Mouse (Mus musculus) liver, embryonic 14.5 days (tissue): ENCODE measurements around the gene Ctu2. TPM values are rescaled to one million over a fixed set of nuclear protein-coding genes. Genes with fewer than 3 reads are reported as not detected.
A peak's percentile ranks its signal among the peaks of the same experiment; 100 is the strongest.

Experiments used
- ATAC-seq: fragments of 200-750 bp; cut with Nextera tagmentation; 2 replicates; pipeline ENCODE4 v1.8.0; 2017; ENCODE audit warnings: moderate number of reproducible peaks, mild to moderate bottlenecking, moderate library complexity; ENCODE audit not compliant: insufficient read depth
- DNase-seq, 3 experiments: peaks; one replicate each; pipeline ENCODE4 v3.0.0-alpha.2; 2012 to 2013; ENCODE audit warnings: low read depth in 3 of 3, low spot score in 3 of 3
- H3K27ac ChIP-seq: fragments of 300-500 bp; sonication (generic); 2 replicates; pipeline ENCODE4 v1.5.1; 2014; ENCODE audit warnings: moderate library complexity, mild to moderate bottlenecking, control low read depth, inconsistent platforms
- H3K27me3 ChIP-seq: fragments of 300-500 bp; sonication (generic); 2 replicates; pipeline ENCODE4 v1.6.1; 2014; ENCODE audit warnings: mild to moderate bottlenecking, low read length, moderate library complexity; ENCODE audit not compliant: control insufficient read depth, insufficient read depth
- H3K36me3 ChIP-seq: fragments of 300-500 bp; sonication (generic); replicated peaks from 2 replicates; pipeline ENCODE4 v1.6.1; 2014; ENCODE audit warnings: low read depth; ENCODE audit not compliant: control insufficient read depth, insufficient read depth
- H3K4me1 ChIP-seq, 2 experiments: fragments of 200-500 bp in 1 of 2; fragments of 300-500 bp in 1 of 2; sonication (generic) in 1 of 2; replicated peaks; 2 replicates each; pipeline ENCODE4 v1.6.1; 2012 to 2014; ENCODE audit warnings: antibody characterized with exemption in 1 of 2, inconsistent platforms in 1 of 2, low read length in 1 of 2; ENCODE audit not compliant: control insufficient read depth in 2 of 2, insufficient read depth in 2 of 2
- H3K4me2 ChIP-seq: fragments of 300-500 bp; sonication (generic); 2 replicates; pipeline ENCODE4 v1.6.1; 2014; ENCODE audit warnings: low read depth, mild to moderate bottlenecking, control low read depth, moderate library complexity
- H3K4me3 ChIP-seq, 2 experiments: fragments of 200-500 bp in 1 of 2; fragments of 300-500 bp in 1 of 2; sonication (generic) in 1 of 2; 2 replicates each; pipeline ENCODE4 v1.5.1; 2012 to 2014; ENCODE audit warnings: low read depth in 2 of 2, low read length in 2 of 2, mild to moderate bottlenecking in 2 of 2, control low read depth in 1 of 2, inconsistent platforms in 1 of 2, moderate library complexity in 1 of 2; ENCODE audit not compliant: insufficient read depth in 1 of 2
- H3K9ac ChIP-seq: fragments of 300-500 bp; sonication (generic); replicated peaks from 2 replicates; pipeline ENCODE4 v1.6.1; 2014; ENCODE audit warnings: mild to moderate bottlenecking, control low read depth, moderate library complexity
- H3K9me3 ChIP-seq: fragments of 300-500 bp; sonication (generic); 2 replicates; pipeline ENCODE4 v1.6.1; 2016; ENCODE audit warnings: low read length, mixed read lengths; ENCODE audit not compliant: control insufficient read depth
- CTCF ChIP-seq: IDR thresholded peaks from 2 replicates; pipeline ENCODE4 v1.5.1; 2016; ENCODE audit warnings: antibody characterized with exemption, low read depth, control low read depth
- EP300 ChIP-seq: IDR thresholded peaks from 2 replicates; pipeline ENCODE4 v1.6.1; 2016; ENCODE audit warnings: antibody characterized with exemption, low read depth
- WGBS: fragments of 180-500 bp; shearing (Covaris S2); extraction: QIAGEN DNeasy Blood & Tissue Kit; methylation state at CpG from one replicate; pipeline ENCODE4 v1.1.7; 2014; ENCODE audit not compliant: insufficient replicate concordance; 5-methylcytosine and 5-hydroxymethylcytosine counted together
- polyA plus RNA-seq, 2 experiments: library from polyadenylated mRNA; depleted of rRNA in 1 of 2; stranded (reverse) in 1 of 2; unstranded in 1 of 2; fragments of >200 nt; fragmentation: Nextera tagmentation in 1 of 2; extraction: Ambion mirVana in 1 of 2; gene quantifications; 2 replicates each; pipeline versions ENCODE4 v1.2.1 to v1.2.3; 2012 to 2014

Ctu2 gene
- polyA plus RNA-seq, 2 experiments, result 11.7 to 13.9 TPM

DNA sequence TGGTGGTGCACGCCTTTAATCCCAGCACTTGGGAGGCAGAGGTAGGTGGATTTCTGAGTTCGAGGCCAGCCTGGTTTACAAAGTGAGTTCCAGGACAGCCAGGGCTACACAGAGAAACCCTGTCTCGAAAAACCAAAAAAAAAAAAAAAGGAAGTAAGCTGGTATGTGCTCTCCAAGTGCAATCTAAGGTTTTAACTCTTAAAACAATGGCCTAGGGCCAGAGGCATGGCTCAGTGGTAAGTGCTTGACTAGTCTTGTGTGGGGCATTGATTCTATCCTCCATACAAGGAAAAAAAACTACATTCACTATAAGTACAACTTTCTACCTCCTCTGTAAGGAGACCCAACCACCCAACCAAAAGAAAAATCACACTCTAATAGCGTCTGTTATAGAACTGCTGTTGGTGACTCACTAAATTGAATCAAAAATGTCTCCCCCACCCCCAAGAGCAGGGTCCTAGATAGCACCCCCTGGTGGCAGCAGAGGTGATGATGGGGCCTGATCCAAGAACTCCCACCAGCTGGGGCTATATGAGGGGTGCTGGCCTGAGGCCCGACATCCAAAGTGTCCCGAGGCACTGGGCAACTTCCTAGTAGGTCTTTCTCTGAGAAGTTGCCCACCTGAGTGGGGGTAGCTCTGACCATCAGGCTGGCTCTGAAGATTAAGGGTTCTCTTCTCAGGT, 16.6 kb upstream of the Ctu2 start:
- peaks cover 0 to 20% of the 10 kb centered on the region in 2 experiments; a peak in 3 of 4 replicates for H3K4me1 ChIP-seq
- TF ChIP-seq EP300 (no peak), CTCF (peak; percentile 61)
- WGBS, result 35% methylated on average over 6 of the region's 6 CpGs
- H3K27ac ChIP-seq, result no peak overlapping the region
- H3K9me3 ChIP-seq, result no peaks in the 10 kb centered on the region
- no peaks in the 10 kb centered on the region for H3K36me3 ChIP-seq
- no peak overlapping the region for H3K4me3 ChIP-seq
- H3K27me3 ChIP-seq, result peaks cover 27% of the 10 kb centered on the region
- H3K4me2 ChIP-seq, result no peak overlapping the region
- no peak for ATAC-seq
- no peak for DNase-seq
- no peak overlapping the region for H3K9ac ChIP-seq

DNA sequence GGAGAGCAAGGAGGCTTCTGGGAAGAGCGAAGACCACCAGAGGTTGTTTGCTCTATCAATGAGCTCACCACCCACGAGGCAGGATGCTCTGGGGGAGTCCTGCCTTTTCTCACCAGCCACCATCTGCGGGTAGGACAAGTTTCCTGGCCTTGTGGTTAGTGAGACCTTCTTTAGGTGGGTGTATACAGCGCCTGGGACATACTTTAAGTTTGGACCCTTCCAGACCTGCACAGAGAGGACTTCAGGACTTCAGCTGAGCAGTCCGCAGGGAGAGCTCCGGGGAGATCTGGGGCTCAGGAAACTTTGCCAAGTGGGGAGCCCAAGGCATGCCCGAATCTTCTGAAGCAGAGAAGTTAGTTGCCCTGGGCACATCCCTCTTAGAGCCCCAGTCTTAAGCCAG, 16.0 kb upstream of the Ctu2 start:
- DNase-seq, result no peak
- Histone ChIP-seq H3K27me3 (peaks cover 27% of the 10 kb centered on the region), H3K4me1 (peaks cover 0 to 24% of the 10 kb centered on the region in 2 experiments; a peak in 3 of 4 replicates), H3K9ac (no peak overlapping the region), H3K27ac (no peak overlapping the region), H3K4me3 (peak overlapping the region in 1 of 2 experiments; percentile 20; a peak in 2 of 4 replicates), H3K4me2 (peak overlapping the region; percentile 50), H3K9me3 (no peaks in the 10 kb centered on the region), H3K36me3 (no peaks in the 10 kb centered on the region)
- no peak for TF ChIP-seq CTCF
- no peak for TF ChIP-seq EP300
- WGBS, result 19% methylated on average over 7 of the region's 7 CpGs
- no peak for ATAC-seq

DNA sequence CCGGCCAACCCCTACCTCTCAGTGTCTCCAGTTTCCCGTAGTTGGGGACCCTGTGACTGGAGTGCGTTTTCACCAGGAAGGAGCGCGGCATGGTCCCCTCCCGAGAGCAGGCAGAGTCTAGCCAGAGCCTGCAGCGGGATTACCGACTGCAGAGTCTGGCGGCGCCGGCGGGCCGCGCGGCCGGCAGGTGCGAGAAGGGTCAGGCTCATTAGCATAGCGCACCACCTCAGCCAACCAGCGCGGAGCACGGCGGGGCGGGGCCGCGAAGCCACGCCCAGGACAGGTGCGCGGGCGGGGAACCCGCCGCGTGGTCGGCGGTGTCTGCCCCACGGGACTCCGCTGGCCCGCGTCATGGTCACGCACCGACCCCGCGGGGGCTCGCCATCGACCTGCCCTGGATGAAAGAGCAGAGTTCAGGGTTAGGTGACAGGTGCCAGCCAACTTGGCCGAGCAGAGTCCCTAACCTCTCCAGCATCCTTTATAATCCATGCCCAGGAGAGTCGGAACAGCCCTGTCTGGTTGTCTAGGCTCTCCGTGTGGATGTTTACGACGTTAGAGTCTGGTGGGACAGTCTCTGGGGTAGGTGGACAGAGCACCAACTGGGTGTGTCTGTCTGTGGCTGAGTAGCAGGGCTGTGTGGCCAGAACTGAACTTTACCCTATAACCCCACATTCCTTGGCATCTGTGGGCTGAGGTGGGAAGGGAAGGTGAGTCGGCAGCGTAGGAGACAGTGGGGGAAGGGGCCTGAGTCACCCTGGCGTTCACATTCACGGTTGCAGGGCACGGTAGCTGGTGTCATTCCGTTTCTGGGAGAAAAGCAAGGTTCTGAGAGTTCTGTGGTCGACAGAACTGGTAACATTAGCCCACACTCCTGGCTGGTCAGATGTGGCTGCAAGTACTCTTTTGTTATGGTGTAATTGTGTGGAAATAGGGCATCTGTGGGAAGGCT, 15.1 kb upstream of the Ctu2 start, which contains the start of gene Snai3:
Gene Snai3, minus strand, starts transcription at position 210 of the 949 bp plus-strand sequence.
- no peak for DNase-seq
- Histone ChIP-seq H3K36me3 (no peaks in the 10 kb centered on the region), H3K9me3 (no peaks in the 10 kb centered on the region), H3K9ac (no peak within 1 kb of the TSS), H3K4me2 (peak within 1 kb of the TSS; percentile 50), H3K4me1 (peaks cover 0 to 27% of the 10 kb centered on the region in 2 experiments; a peak in 3 of 4 replicates), H3K27me3 (peaks cover 27% of the 10 kb centered on the region), H3K4me3 (peak within 1 kb of the TSS; percentile 20 to 24; a peak in 3 of 4 replicates), H3K27ac (no peak within 1 kb of the TSS)
- WGBS, result 5% methylated on average over 56 of the region's 56 CpGs
- peak; percentile 64 for ATAC-seq
- TF ChIP-seq CTCF (no peak), EP300 (no peak)

DNA sequence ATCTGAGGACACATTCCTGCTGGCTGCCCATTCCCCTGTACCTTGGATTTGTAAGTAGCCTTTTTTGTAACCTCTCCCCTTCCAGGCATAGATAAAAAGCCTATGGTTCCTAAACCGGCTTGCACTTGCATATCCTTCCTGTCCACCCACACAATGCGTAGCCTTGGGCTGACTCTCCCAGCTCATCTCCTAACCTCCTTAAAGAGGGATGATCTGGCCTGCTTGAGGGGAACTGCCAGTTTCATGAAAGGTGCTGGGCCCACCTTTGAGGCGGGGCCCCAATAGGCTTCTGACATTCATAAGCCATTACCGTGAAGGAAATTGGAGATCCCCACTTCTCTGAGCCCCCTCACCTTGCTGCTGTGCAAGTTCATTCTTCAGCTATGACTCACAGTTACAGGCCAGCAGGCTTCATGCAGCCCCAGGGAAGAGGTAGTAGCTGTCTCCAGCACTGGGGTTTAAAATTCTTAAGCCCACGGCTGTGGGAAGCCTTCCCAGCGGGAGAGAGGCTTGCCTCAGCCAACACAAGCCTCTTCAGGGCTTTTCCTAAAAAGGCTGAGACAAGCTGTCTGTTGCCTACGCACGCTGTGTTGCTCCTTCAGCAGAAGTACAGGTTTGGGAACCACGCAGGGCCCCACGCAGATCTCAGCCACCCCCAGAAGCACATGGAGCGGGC, 14.3 kb upstream of the Ctu2 start:
- Histone ChIP-seq H3K4me3 (no peak overlapping the region), H3K36me3 (no peaks in the 10 kb centered on the region), H3K4me1 (peaks cover 0 to 27% of the 10 kb centered on the region in 2 experiments; a peak in 3 of 4 replicates), H3K27ac (no peak overlapping the region), H3K9me3 (no peaks in the 10 kb centered on the region), H3K27me3 (peaks cover 27% of the 10 kb centered on the region), H3K4me2 (no peak overlapping the region), H3K9ac (no peak overlapping the region)
- whole genome bisulfite sequencing, result 61% methylated on average over 11 of the region's 11 CpGs
- ATAC-seq, result no peak
- no peak for DNase-seq
- TF ChIP-seq EP300 (no peak), CTCF (no peak)
